Mouse (Mus musculus): ENCODE results near the gene Crtac1. TPM values are rescaled to one million over a fixed set of nuclear protein-coding genes. Genes with fewer than 3 reads are reported as not detected.

The Crtac1 gene
- total and polyA plus RNA-seq, 3 experiments, result 0.15 TPM; not detected in 2

- H3K27ac ChIP-seq (ENCODE audit: control insufficient read depth, low read depth, low read length), result no peak overlapping the region
- no peaks in the 10 kb centered on the region for H3K79me2 ChIP-seq (ENCODE audit: control insufficient read depth, insufficient read depth, low read length, poor library complexity)
- H3K9ac ChIP-seq (ENCODE audit: control insufficient read depth, low read depth, low read length, poor library complexity, severe bottlenecking), result no peak overlapping the region
- DNase-seq (ENCODE audit: low read depth, low spot score), result no peak
- H3K27me3 ChIP-seq (ENCODE audit: control insufficient read depth in 1 of 2, insufficient read depth in 2 of 2, low read length in 2 of 2), result peaks cover 0 to 3% of the 10 kb centered on the region in 2 experiments; a peak in 1 of 4 replicates
- no peak overlapping the region for H3K4me3 ChIP-seq (ENCODE audit: control insufficient read depth in 1 of 2, insufficient read depth in 1 of 2, low read depth in 2 of 2, low read length in 2 of 2)
- no peaks in the 10 kb centered on the region for H3K4me1 ChIP-seq (ENCODE audit: control insufficient read depth in 1 of 2, insufficient read depth in 2 of 2, low read length in 2 of 2)
- no peaks in the 10 kb centered on the region for H3K36me3 ChIP-seq (ENCODE audit: control insufficient read depth in 1 of 2, insufficient read depth in 2 of 2, low read length in 2 of 2)
- TF ChIP-seq MAFK (IDR thresholded peaks at IDR 0.05; ENCODE audit: borderline replicate concordance, low read depth, low read length) (no peak), MYB (IDR thresholded peaks at IDR 0.05; ENCODE audit: low read depth, low read length) (no peak), POLR2AphosphoS5 (IDR thresholded peaks at IDR 0.05; ENCODE audit: borderline replicate concordance, low read depth, low read length) (no peak), UBTF (IDR thresholded peaks at IDR 0.05; ENCODE audit: borderline replicate concordance, insufficient read depth, low read depth, low read length) (no peak), E2F4 (IDR thresholded peaks at IDR 0.05; ENCODE audit: borderline replicate concordance, low read depth, low read length) (no peak), GABPA (IDR thresholded peaks at IDR 0.05; ENCODE audit: low read depth, low read length) (no peak), POLR2A (IDR thresholded peaks at IDR 0.05; ENCODE audit: control insufficient read depth in 1 of 2, insufficient read depth in 1 of 2, low read depth in 1 of 2, low read length in 2 of 2, poor library complexity in 1 of 2) (no peak), USF2 (IDR thresholded peaks at IDR 0.05; ENCODE audit: borderline replicate concordance in 1 of 2, insufficient read depth in 1 of 2, low read depth in 1 of 2, low read length in 2 of 2) (no peak), CTCF (IDR thresholded peaks at IDR 0.05 in 2 of 3, conservative IDR thresholded peaks at IDR 0.05 in 1 of 3; ENCODE audit: control insufficient read depth in 1 of 3, insufficient read depth in 1 of 3, low read depth in 2 of 3, low read length in 3 of 3, poor library complexity in 1 of 3, severe bottlenecking in 1 of 3) (no peak), TAL1 (IDR thresholded peaks at IDR 0.05; ENCODE audit: low read length) (no peak), MYC (IDR thresholded peaks at IDR 0.05; ENCODE audit: low read depth, low read length) (no peak), SIN3A (IDR thresholded peaks at IDR 0.05; ENCODE audit: low read length) (no peak), BHLHE40 (IDR thresholded peaks at IDR 0.05; ENCODE audit: borderline replicate concordance, low read depth, low read length) (no peak), ZNF384 (IDR thresholded peaks at IDR 0.05; ENCODE audit: low read depth, low read length) (no peak), USF1 (IDR thresholded peaks at IDR 0.05; ENCODE audit: low read depth, low read length) (no peak), TBP (IDR thresholded peaks at IDR 0.05; ENCODE audit: low read depth, low read length) (no peak)
- no peaks in the 10 kb centered on the region for H3K9me3 ChIP-seq (replicated peaks; ENCODE audit: insufficient read depth, low read length)
Observed at GRCm38 (mm10) chr19:42316525-42316924, 115.1 kb downstream of the Crtac1 start.

GRCm38 (mm10) chr19:42315914-42316313 lies 115.7 kb downstream of the Crtac1 start:
- Histone ChIP-seq H3K4me1 (ENCODE audit: control insufficient read depth in 1 of 2, insufficient read depth in 2 of 2, low read length in 2 of 2) (no peaks in the 10 kb centered on the region), H3K27ac (ENCODE audit: control insufficient read depth, low read depth, low read length) (no peak overlapping the region), H3K9ac (ENCODE audit: control insufficient read depth, low read depth, low read length, poor library complexity, severe bottlenecking) (no peak overlapping the region), H3K4me3 (ENCODE audit: control insufficient read depth in 1 of 2, insufficient read depth in 1 of 2, low read depth in 2 of 2, low read length in 2 of 2) (no peak overlapping the region), H3K9me3 (replicated peaks; ENCODE audit: insufficient read depth, low read length) (no peaks in the 10 kb centered on the region), H3K79me2 (ENCODE audit: control insufficient read depth, insufficient read depth, low read length, poor library complexity) (no peaks in the 10 kb centered on the region), H3K36me3 (ENCODE audit: control insufficient read depth in 1 of 2, insufficient read depth in 2 of 2, low read length in 2 of 2) (no peaks in the 10 kb centered on the region), H3K27me3 (ENCODE audit: control insufficient read depth in 1 of 2, insufficient read depth in 2 of 2, low read length in 2 of 2) (peaks cover 0 to 3% of the 10 kb centered on the region in 2 experiments; a peak in 1 of 4 replicates)
- peak; percentile 71 for DNase-seq (ENCODE audit: low read depth, low spot score)
- TF ChIP-seq ELF1 (IDR thresholded peaks at IDR 0.05; ENCODE audit: low read depth, low read length) (0 out of 2 replicates have a peak, but pooled peaks have one; percentile 25), CTCF (IDR thresholded peaks at IDR 0.05 in 2 of 3, conservative IDR thresholded peaks at IDR 0.05 in 1 of 3; ENCODE audit: control insufficient read depth in 1 of 3, insufficient read depth in 1 of 3, low read depth in 2 of 3, low read length in 3 of 3, poor library complexity in 1 of 3, severe bottlenecking in 1 of 3) (peak; percentile 97 to 99 (median 98)), MXI1 (IDR thresholded peaks at IDR 0.05; ENCODE audit: low read depth, low read length) (no peak), RAD21 (IDR thresholded peaks at IDR 0.05; ENCODE audit: low read depth, low read length) (peak; percentile 96), EP300 (IDR thresholded peaks at IDR 0.05; ENCODE audit: low read depth in 1 of 2, low read length in 2 of 2) (no peak), SMC3 (IDR thresholded peaks at IDR 0.05; ENCODE audit: low read depth, low read length) (peak; percentile 94), JUND (IDR thresholded peaks at IDR 0.05; ENCODE audit: low read depth, low read length) (no peak), MAZ (IDR thresholded peaks at IDR 0.05; ENCODE audit: low read depth, low read length) (0 out of 2 replicates have a peak, but pooled peaks have one; percentile 48), CHD2 (IDR thresholded peaks at IDR 0.05; ENCODE audit: low read length) (no peak), MAX (IDR thresholded peaks at IDR 0.05; ENCODE audit: low read length) (0 out of 2 replicates have a peak, but pooled peaks have one; percentile 18), POLR2AphosphoS2 (IDR thresholded peaks at IDR 0.05; ENCODE audit: low read length) (no peak), BHLHE40 (IDR thresholded peaks at IDR 0.05; ENCODE audit: borderline replicate concordance, low read depth, low read length) (0 out of 2 replicates have a peak, but pooled peaks have one; percentile 37), ZC3H11A (IDR thresholded peaks at IDR 0.05; ENCODE audit: low read depth, low read length) (peak; percentile 79), SIN3A (IDR thresholded peaks at IDR 0.05; ENCODE audit: low read length) (peak; percentile 47; the same call in 1 of the 2 replicates)

All from MEL (cell line).